Mouse (Mus musculus): ENCODE measurements around the gene Ncstn. TPM values are rescaled to one million over a fixed set of nuclear protein-coding genes. Genes with fewer than 3 reads are reported as not detected.

Ncstn gene
- 10 to 100 TPM; 62.9 to 65.4 TPM for total RNA-seq (2021)
- long read RNA-seq, experiment 1, transcript Ncstn-201 (17 exons, 2,901 nt): major isoform, 87 of 118 reads
- long read RNA-seq, experiment 1, partial matches to known transcripts: 17 of 118 reads
- long read RNA-seq, experiment 1, other reads (novel, unspliced or antisense): 13 of 118 reads
- long read RNA-seq, experiment 2, transcript Ncstn-201 (17 exons, 2,901 nt): major isoform, 90 of 123 reads
- long read RNA-seq, experiment 2, partial matches to known transcripts: 17 of 123 reads
- long read RNA-seq, experiment 2, other reads (novel, unspliced or antisense): 14 of 123 reads

GRCm38 (mm10) chr1:172082101-172082898 lies at the start of gene Ncstn, which contains the start of gene Copa:
Gene Ncstn, minus strand, starts transcription at chr1:172082795.
Gene Copa, plus strand, starts transcription at chr1:172082529.
- DNase-seq (ENCODE audit: low spot score in 2 of 2): peak; percentile 72 to 91

GRCm38 (mm10) chr1:172132319-172132718 lies 49.7 kb upstream of the Ncstn start:
- DNase-seq (ENCODE audit: low spot score in 2 of 2): peak in 1 of 2 experiments; percentile 28

GRCm38 (mm10) chr1:172129780-172130179 lies 47.2 kb upstream of the Ncstn start:
- no peak for DNase-seq (ENCODE audit: low spot score in 2 of 2)

- DNase-seq (ENCODE audit: low spot score in 2 of 2): no peak
Observed at GRCm38 (mm10) chr1:172129108-172129507, 46.5 kb upstream of the Ncstn start.

GRCm38 (mm10) chr1:172128563-172128962 lies 46.0 kb upstream of the Ncstn start:
- DNase-seq (ENCODE audit: low spot score in 2 of 2): no peak

GRCm38 (mm10) chr1:172127487-172127886 lies 44.9 kb upstream of the Ncstn start:
- no peak for DNase-seq (ENCODE audit: low spot score in 2 of 2)

GRCm38 (mm10) chr1:172126376-172127347 lies 44.1 kb upstream of the Ncstn start, which contains the start of gene Pex19:
Gene Pex19, plus strand, starts transcription at chr1:172126755.
- DNase-seq (ENCODE audit: low spot score in 2 of 2): peak; percentile 55 to 77

GRCm38 (mm10) chr1:172124572-172124971 lies 42.0 kb upstream of the Ncstn start:
- no peak for DNase-seq (ENCODE audit: low spot score in 2 of 2)

- no peak for DNase-seq (ENCODE audit: low spot score in 2 of 2)
Observed at GRCm38 (mm10) chr1:172122671-172123070, 40.1 kb upstream of the Ncstn start.

GRCm38 (mm10) chr1:172119720-172120119 lies 37.1 kb upstream of the Ncstn start:
- no peak for DNase-seq (ENCODE audit: low spot score in 2 of 2)

GRCm38 (mm10) chr1:172119100-172119499 lies 36.5 kb upstream of the Ncstn start:
- DNase-seq (ENCODE audit: low spot score in 2 of 2): no peak

- no peak for DNase-seq (ENCODE audit: low spot score in 2 of 2)
Observed at GRCm38 (mm10) chr1:172116948-172117347, 34.4 kb upstream of the Ncstn start.

GRCm38 (mm10) chr1:172107777-172108477 lies 25.3 kb upstream of the Ncstn start:
- no peak for DNase-seq (ENCODE audit: low spot score in 2 of 2)

- no peak for DNase-seq (ENCODE audit: low spot score in 2 of 2)
Observed at GRCm38 (mm10) chr1:172105101-172105500, 22.5 kb upstream of the Ncstn start.

GRCm38 (mm10) chr1:172103619-172104018 lies 21.0 kb upstream of the Ncstn start:
- DNase-seq (ENCODE audit: low spot score in 2 of 2): no peak

- DNase-seq (ENCODE audit: low spot score in 2 of 2): no peak
Observed at GRCm38 (mm10) chr1:172099325-172100033, 16.9 kb upstream of the Ncstn start.

- no peak for DNase-seq (ENCODE audit: low spot score in 2 of 2)
Observed at GRCm38 (mm10) chr1:172095202-172095601, 12.6 kb upstream of the Ncstn start.

- DNase-seq (ENCODE audit: low spot score in 2 of 2): no peak
Observed at GRCm38 (mm10) chr1:172094295-172094694, 11.7 kb upstream of the Ncstn start.

- no peak for DNase-seq (ENCODE audit: low spot score in 2 of 2)
Observed at GRCm38 (mm10) chr1:172093522-172093921, 10.9 kb upstream of the Ncstn start.

All from gastrocnemius, postnatal 4 days (tissue).